Mouse (Mus musculus) adrenal gland, postnatal 4 days (tissue): Measurements from ENCODE around the gene Rmi2. TPM values are rescaled to one million over a fixed set of nuclear protein-coding genes. Genes with fewer than 3 reads are reported as not detected.
"Not testable (repeated sequence)": the region's sequence is repeated elsewhere in the genome, so short reads cannot be mapped to it uniquely, and the experiment has no call there.

Source experiments
- DNase-seq, 2 experiments: peaks; one replicate each; pipeline ENCODE4 v3.0.0; 2021 to 2022; ENCODE audit warnings: low spot score in 2 of 2, mixed read lengths in 2 of 2
- long read RNA-seq, 2 experiments: library from polyadenylated mRNA; stranded (forward); transcript quantifications; one replicate each; pipeline ENCODE4 v2.0.0; 2021
- total RNA-seq, 2 experiments: library from RNA; stranded (reverse); gene quantifications; 2 replicates each; pipeline ENCODE4 v1.2.3; 2021

Gene Rmi2
- total RNA-seq, result 1 to 10 TPM; 2.1 to 3.4 TPM
- long read RNA-seq, experiment 1, partial matches to known transcripts, result 1 of 5 reads
- long read RNA-seq, experiment 1, other reads (novel, unspliced or antisense), result 1 of 5 reads
- long read RNA-seq, experiment 2, partial matches to known transcripts, result 0 of 4 reads
- long read RNA-seq, experiment 2, other reads (novel, unspliced or antisense), result 1 of 4 reads

GRCm38 (mm10) chr16:10834911-10835587 is at the start of gene Rmi2:
TSS of gene Rmi2 (plus strand) at chr16:10835059.
- DNase-seq, result peak; percentile 65 to 71

- peak; percentile 76 to 80 for DNase-seq
Observed at GRCm38 (mm10) chr16:10785371-10786231, 49.3 kb upstream of the Rmi2 start, which contains the start of gene Socs1. TSS of gene Socs1 (minus strand) at chr16:10785536.

- DNase-seq, result peak; percentile 41 to 61
Observed at GRCm38 (mm10) chr16:10786288-10786687, 48.6 kb upstream of the Rmi2 start.

GRCm38 (mm10) chr16:10786782-10787547 is 47.9 kb upstream of the Rmi2 start:
- DNase-seq, result no peak

GRCm38 (mm10) chr16:10787548-10788058 is 47.3 kb upstream of the Rmi2 start:
- no peak for DNase-seq

- no peak for DNase-seq
Observed at GRCm38 (mm10) chr16:10788271-10788670, 46.6 kb upstream of the Rmi2 start, which contains the start of gene Tnp2. TSS of gene Tnp2 (minus strand) at chr16:10788660.

- DNase-seq, result no peak
Observed at GRCm38 (mm10) chr16:10788866-10789265, 46.0 kb upstream of the Rmi2 start.

- no peak for DNase-seq
Observed at GRCm38 (mm10) chr16:10790702-10791101, 44.2 kb upstream of the Rmi2 start, which contains the start of gene Prm3. TSS of gene Prm3 (minus strand) at chr16:10790914.

- no peak for DNase-seq
Observed at GRCm38 (mm10) chr16:10796034-10796433, 38.8 kb upstream of the Rmi2 start, which contains the start of gene Prm2. TSS of gene Prm2 (minus strand) at chr16:10796134.

- DNase-seq, result not testable (repeated sequence)
Observed at GRCm38 (mm10) chr16:10802420-10802819, 32.4 kb upstream of the Rmi2 start.

GRCm38 (mm10) chr16:10805789-10806527 is 28.9 kb upstream of the Rmi2 start, which contains the start of gene Prm1:
TSS of gene Prm1 (minus strand) at chr16:10805839.
- no peak for DNase-seq

- DNase-seq, result no peak
Observed at GRCm38 (mm10) chr16:10810376-10810775, 24.5 kb upstream of the Rmi2 start.

GRCm38 (mm10) chr16:10812865-10813371 is 21.9 kb upstream of the Rmi2 start, which contains the start of gene Gm11172:
TSS of gene Gm11172 (plus strand) at chr16:10812915.
- DNase-seq, result no peak

GRCm38 (mm10) chr16:10813726-10814125 is 21.1 kb upstream of the Rmi2 start:
- DNase-seq, result no peak

- peak in 1 of 2 experiments; percentile 17 for DNase-seq
Observed at GRCm38 (mm10) chr16:10814864-10815263, 20.0 kb upstream of the Rmi2 start.

GRCm38 (mm10) chr16:10818579-10819135 is 16.2 kb upstream of the Rmi2 start:
- no peak for DNase-seq

- no peak for DNase-seq
Observed at GRCm38 (mm10) chr16:10819966-10820365, 14.9 kb upstream of the Rmi2 start.

- DNase-seq, result no peak
Observed at GRCm38 (mm10) chr16:10821387-10821786, 13.5 kb upstream of the Rmi2 start.

GRCm38 (mm10) chr16:10824536-10824935 is 10.3 kb upstream of the Rmi2 start:
- no peak for DNase-seq
